Mouse (Mus musculus) MEL-GATA-1-ER (cell line): Measurements from ENCODE around the gene Plekha5.
"Not testable (repeated sequence)": the region's sequence is repeated elsewhere in the genome, so short reads cannot be mapped to it uniquely, and the experiment has no call there.

Experiments
- DNase-seq: peaks from one replicate; pipeline ENCODE4 v3.0.0-alpha.2; 2012; ENCODE audit warnings: low read depth; ENCODE audit errors: extremely low read depth

The Plekha5 gene

DNA sequence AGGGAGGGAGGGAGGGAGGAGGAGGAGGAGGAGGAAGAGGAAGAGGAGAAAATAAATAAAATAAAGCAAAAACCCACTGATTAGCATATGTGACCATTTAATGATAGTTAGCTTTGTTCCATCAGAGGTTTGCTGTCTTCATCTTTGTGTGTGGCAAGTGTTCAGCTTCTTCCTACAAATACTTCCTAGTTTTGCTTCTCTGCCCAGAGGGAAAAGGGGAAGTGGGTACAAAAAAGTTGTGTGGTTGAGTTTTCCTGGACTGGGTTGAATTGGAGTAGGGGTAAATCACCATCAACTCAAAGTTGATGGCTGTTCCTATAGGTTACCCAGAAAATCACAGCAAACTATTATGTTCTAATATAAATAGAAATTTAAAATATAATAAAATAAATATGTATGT, 65.7 kb downstream of the Plekha5 start:
- no peak for DNase-seq

DNA sequence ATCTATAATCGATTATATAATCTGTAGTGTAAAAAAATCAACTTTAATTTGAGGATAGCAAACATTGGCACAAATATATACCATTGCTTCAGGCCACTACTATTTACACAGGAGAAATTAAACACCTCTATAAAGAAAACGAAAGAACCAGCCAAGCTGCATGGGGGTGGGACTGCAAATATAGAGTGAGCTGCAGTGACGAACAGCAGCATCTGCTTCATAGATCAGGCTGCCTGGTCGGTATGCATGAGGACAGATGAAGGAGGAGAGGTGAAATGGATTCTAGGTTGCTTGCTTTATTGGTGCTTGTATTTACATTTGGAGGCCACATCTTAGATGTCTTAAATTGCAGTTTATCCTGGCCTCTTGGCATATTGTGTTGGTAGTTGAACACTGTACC, 66.4 kb downstream of the Plekha5 start:
- no peak for DNase-seq

DNA sequence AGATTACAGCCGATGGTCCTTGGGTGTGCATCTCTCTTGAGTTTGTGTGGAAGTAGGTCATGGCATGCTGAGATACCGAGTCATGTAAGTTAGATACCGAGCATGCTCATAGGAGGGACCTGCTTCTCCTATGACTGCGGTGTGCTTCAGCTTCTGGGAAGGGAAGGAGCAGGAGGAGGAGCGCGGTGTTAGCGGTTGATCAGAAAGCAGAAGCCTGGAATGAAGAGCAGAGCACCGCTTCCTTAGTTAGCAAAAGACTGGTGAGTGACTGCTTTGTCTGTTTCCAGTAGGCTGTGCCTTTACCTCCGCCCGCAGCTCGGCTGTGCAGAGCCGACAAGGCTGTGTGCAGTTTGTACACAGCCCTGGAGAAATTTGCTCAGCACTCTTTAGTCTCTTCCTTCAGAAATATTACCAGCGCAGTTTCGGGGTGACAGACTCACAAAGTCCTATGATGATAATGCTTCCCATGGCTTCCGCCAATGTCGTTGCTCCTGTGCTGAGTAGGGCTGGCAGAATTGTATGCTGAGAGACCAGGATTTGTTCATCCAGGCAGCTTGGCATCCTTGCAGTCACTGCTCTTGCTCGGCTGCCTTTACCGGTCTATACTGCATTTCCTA, 67.2 kb downstream of the Plekha5 start:
- no peak for DNase-seq

DNA sequence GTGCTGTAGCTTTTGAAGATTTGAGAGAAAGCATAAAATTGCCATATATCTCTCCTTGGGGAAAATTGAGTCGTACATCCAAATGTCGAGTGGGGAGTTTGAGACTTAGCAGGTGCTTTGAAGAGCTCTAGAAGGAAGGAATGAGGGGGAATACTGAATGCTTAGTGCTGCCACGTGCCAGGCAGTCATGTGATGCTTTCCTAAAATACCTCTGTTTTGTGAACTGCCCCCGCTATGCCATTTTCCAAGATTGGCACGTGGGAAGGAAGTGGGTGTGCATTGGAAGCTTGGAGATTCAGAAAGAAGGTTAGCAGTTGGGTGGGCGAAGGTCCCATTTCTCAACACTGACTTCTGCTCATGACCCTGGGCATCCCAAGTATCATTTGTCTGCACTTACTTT, 68.2 kb downstream of the Plekha5 start:
- no peak for DNase-seq

DNA sequence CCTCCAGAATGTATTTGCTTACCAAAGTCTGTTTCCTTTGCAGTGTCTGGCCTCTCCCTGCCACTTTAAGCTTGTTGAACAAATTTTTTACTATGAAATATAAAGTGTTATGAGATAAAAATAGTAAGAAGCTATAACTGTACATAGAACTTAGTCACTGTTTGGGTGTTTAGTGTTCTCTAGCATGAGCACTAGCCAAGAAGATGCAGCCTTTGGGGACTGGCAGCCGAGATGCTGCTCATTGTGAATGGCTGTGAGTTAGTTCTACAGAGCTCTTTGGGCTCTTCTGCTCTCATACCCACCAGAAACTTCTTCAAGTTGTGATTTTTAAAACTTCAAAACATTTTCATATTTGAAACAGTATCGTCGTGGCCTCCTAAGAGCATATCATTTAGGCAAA, 74.2 kb downstream of the Plekha5 start:
- no peak for DNase-seq

DNA sequence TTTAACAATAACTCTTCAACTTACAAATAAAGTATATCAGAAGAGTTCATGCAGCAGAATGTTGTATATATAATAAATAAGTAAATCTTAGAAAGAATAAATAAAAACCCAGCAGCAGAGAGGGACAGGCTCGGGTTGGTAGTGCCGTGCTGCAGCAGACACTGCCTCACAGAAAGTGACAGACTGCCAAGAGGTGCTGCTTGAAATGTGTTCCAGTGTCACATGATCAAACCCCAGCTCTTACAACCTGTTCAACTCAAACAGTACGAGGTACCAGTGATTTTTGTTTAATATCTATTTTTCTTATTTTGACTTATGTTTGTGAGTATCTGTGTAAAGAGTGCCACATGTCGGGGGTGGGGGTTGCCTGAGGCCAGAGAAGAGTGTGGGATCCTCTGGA, 75.1 kb downstream of the Plekha5 start:
- DNase-seq: no peak

DNA sequence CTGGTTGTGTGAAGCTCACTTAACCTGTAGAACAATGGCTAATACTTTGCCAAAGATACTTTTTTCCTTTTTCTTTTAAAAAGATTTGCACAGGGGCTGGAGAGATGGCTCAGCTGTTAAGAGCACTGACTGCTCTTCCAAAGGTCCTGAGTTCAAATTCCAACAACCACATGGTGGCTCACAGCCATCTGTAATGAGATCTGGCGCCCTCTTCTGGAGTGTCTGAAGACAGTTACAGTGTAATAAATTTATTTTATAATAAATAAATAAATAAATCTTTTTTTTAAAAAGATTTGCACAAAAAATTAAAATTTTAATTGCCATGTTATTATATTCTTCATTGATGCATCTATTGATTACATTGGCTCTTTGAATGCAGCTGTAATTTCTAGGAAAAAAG, 77.0 kb downstream of the Plekha5 start:
- not testable (repeated sequence) for DNase-seq

DNA sequence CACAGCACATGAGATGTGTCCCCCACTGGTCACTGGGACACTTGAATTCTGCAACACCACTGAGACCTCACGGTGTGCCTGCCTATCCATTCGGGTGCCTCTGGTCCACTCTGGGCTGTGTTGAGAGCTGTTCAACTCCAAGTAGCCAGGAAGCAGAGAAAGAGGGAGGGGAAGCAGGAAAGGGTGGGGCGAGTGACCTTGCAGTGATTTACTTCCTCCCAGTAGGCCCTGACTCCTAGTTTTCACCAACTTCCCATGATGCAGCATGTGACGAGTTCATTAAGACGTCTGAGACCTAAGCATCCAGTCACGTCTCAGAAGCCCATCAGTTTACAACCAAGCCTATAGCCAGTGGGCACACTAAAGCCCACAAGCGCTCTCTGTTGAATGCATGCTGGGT, 78.0 kb downstream of the Plekha5 start:
- no peak for DNase-seq

DNA sequence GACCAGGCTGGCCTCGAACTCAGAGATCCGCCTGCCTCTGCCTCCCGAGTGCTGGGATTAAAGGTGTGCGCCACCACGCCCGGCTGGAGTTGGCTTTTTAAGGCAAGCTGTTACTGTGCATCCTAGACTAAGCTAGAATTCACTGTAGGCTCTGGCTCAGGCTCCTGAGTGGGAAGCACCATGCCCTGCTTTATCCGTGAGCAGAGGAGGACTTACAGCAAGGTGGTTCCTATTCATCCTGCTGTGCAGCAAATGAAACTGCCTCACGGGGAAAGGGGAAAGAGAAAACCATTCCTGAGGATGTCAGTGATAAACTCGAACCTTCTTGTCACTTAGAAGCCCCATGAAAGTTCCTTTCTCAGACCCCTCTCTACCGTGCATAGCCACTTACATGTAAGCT, 80.9 kb downstream of the Plekha5 start:
- DNase-seq: no peak

DNA sequence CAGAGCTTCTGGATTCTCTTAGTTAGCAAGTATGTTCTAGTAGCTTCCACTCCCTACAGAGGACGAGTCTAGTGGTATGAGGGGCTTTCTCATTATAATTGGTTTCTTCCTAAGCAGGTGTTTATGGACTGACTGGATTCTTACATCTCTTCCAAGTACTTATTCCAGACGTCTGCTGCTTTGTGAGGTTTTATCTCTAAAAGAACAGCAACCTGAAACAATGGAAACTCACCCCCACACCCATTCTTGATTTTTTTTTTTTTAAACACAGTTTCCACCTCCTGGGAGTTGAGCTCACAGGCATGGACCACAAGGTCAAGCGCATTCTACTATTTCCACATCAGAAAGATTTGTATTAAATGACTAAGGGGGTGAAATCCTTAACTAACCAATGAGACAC, 83.8 kb downstream of the Plekha5 start:
- DNase-seq: no peak

DNA sequence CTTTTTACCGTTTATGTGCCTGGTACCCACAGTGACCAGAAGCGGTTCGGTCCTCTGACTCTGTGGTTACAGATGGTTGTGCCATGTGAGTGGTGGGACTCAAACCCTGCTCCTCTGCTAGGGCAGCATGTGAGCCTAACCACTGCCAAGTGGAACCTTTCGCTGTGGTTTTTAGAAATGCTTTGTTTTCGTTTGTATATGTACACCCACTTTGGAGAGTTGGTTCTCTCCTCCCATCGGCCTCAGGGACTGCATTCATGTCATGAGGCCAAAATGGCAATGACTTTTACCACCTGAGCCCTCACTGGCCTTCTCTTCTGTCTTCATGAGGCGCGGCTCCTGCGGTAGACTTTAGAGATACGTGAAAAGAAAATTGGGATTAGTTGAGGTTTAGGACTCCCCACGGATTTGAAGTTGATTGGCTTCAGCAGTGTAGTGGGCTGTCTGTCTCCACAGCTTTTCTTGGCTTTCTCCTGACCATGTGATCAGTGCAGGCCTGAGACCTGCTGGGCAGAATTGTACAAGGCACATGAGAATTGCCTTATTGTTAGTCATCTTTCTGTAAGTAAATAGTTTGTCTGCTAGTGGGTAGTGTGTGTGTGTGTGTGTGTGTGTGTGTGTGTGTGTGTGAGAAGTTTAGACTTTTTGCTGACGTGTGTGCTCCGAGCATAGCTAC, 84.8 kb downstream of the Plekha5 start:
- DNase-seq: no peak

DNA sequence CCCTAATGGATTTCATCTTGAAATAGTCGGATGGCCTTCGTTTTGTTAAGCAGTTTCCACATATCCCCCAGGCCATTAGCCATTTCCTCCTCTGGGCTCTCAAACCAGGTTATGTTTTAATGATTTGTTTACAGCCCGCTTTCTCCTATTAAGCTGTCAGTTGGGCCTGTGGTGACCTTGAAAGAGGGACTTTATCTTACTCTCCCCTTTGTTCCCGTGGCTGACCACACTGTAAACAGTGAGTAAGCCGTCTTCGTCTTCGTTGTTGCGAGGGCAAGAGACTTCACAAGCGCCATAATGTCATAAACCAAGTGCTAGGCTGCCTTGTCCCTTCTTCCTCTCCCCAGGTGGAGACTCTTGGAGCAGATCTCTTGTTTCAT, 85.3 kb downstream of the Plekha5 start:
- no peak for DNase-seq

DNA sequence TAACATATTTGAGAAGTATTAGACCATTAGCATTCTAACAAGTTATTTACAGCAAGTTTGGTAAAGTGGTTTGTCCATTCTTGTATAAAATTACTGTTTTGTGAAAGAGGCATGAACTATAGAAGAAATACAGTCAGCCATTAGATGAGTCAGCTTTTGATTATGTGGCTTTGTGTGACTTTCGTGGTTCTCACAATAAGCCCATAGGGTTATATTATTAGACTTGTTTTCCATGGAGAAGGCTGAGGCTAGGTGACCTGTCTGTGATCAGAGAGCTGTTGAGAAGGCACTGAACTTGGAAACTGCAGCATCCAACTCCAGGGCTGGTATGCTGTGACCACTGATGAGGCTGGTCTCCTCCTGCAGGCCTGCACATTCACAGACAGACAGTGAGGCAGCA, 88.2 kb downstream of the Plekha5 start:
- DNase-seq: no peak

DNA sequence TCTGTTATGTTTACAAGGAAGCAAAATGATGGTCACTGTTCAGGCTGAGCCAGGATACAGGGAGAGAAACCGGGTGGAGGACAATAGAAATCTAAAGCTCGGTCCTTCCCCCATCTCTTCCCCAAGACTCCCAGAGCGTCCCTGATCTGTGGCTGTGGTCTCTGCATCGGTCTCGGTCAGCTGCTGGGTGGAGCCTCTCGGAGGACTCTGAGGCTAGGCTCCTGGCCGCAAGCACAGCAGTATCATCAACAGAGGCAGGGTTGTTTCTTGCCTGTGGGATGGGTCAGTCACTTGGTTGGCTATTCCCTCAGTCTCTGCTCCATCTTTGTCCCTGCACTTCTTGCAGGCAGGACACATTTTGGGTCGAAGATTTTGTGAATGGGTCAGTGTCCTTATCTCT, 88.6 kb downstream of the Plekha5 start:
- no peak for DNase-seq

DNA sequence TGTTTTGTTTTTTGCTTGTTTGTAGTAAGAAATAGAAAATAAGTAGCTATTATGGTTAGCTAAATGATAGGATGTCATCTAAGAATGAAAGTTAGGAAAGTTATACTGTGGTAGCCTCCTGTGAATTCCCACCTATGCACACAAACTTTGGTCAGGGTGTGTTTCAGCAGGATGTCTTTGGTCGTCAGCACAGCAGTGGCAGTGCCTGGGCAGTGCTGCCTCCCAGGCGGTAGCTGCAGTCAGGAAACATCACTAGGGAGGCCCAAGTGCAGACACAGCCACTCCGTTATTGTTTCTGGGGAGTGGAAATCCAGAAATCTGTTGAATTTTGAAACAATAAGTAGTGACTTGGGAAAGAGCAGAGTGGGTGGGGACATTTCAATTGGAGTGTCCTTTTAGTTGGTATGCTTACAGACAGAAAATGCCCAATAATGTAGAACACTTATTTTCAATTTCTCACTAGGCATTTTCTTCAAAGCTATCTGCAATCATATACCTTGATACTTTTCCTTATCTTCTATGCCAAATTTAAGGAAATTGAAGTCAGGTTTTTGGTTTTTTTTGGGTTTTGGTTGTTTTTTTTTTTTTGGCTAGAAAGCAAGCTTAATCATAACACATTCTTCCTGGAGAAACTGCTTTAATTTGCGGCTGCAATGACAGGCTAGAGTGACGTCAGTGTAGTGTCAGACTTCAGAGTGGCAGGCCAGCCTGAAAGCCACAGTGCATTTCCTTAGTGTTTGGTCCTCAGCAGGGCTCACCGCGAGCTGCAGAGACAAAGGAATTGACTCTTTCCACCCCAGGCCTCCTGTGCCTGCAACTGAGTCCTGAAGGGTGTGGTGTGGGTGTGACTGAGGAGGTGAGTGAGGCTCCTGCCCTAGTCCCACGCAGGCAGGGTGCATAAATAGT, 90.6 kb downstream of the Plekha5 start:
- DNase-seq: no peak

DNA sequence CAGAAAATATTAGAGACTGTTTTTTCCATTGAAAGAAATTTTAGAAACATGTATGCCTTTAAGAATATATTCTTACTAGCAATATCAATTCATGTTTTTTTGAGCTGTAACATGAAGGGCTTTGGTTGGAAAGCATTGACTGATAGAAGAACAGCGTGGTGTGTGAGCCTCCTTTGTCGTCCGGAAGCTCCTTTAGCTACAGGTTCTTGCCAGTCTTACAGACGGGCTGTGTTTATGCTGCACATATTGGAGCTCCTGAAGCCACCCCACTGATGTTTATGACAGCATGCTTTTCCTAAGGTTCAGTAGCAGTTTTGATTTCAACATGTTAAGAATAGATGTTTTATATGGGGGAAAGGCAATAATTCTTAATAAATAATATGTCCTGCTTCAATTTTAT, 91.7 kb downstream of the Plekha5 start:
- DNase-seq: no peak

DNA sequence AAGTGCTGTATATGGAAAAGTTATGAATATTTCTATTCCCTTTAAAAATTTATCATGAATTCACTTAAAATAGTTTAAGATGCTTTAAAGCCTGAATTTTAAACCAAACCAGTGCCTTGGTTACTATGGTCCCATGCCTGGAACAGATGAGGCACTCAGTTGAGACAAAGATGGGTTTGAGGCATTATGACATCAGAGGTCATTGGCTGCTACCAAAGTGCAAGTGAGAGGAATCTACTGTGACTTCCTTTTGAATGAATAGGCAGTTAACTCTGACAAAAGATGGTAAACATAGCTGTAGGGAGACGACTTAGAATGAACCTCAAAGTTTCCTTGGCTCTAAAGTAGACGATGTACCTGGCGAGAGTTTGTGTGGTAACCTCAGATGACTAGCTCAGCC, 92.3 kb downstream of the Plekha5 start:
- no peak for DNase-seq

DNA sequence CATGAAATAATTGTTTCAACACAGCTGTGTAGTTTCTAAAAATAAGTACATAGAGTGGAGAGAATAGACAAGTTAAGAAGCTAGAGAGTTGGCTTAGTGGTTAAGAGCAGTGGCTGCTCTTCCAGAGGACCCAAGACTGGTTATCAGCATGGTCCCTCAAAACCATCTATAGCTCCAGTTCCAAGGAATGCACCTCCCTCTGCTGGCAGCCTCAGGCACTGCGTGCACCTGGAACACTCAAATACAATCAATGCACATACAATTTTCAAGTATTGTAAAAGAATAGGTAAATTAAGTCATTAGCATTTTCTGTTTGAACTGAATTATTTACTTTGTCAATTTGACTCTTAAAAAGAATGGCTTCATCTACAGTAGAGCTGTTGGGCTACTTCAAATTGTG, 93.3 kb downstream of the Plekha5 start:
- no peak for DNase-seq

DNA sequence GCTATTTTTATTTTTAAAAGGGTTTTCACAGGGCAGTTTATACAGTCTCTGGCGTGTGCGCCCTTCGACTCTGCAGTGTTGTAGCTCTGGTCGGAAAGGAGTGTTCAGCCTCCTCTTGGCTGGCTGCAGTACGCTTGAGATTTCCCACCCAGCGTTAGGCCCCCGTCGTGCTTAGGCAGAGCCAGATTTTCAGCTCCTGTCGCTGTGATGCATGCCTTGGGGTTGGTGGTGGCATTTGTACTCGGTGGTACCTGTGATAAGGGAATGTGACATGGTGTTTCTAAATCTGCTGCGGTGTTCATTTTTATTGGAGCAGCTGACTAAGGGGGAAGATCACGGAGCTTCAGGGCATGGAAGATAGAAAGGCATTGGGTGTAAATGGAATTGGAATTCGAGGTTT, 95.2 kb downstream of the Plekha5 start:
- DNase-seq: no peak

DNA sequence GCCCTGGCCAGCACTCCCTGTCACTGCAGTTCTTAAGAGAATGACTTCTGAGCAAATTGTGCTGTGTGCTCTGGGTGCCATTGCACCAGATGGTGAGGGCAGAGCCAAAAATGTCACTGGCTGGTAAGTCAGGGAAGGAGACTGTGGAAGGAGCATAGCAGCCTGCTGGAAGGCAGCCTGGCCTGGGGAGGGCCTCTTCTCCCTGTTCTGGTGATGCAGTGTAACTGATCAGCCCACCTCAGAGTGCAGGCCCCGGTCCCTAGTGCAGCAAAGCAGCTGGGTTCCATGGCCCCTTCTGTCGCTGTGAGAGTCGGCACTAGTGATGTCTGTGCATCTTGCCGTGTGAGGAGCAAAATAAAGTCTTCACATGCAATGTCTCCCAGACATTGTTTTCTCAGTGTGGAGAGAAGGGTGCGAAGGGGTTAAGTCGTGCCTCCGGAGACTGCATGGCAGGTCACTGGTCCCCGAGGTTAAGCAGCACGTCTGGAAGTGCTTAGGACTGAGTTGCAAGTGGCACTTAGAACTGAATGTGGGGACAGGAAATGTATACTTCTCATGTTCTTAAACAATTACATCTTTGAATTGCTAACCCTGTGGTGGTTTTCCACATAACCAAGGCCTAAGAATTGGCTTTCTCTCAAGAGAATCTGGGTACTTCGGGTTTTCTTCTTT, 95.8 kb downstream of the Plekha5 start:
- DNase-seq: no peak

DNA sequence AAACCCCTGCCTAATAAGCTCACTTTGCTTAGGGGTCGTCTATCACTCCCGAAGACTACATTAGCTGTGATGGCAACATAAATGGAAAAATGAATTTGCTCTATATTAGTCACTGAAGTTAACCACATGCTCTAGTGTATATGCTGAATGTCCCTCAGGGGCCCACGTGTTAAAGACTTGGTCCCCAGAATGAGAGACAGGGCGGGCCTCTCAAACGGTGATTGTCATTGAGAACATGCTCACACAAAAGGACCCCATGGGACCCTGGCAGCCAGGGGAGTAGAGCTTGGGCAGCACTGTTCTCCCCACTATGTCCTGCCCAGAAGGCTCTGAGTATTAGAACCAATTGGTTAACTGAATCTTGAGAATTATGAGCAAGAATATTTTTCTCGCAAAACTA, 97.1 kb downstream of the Plekha5 start:
- DNase-seq: no peak

DNA sequence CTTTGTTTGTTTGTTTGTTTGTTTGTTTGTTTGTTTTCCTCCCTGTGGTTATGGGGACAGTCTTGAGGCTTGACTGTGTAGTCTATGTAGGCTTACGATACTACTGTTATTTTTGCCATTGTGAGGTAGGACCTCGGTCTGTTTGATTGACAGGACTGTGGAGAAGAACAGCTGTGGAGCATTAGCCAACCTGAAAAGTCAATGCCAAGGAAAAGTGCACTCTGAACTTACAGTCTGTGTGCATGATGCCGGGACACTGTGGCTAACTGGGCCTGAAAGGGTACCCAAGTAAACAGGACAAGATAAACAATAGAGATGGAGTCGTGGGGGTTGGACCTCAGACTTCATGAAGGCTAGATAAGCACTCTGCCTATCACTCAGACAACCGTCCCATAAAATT, 98.0 kb downstream of the Plekha5 start:
- DNase-seq: no peak
